Mouse (Mus musculus) 3134 (cell line): ENCODE measurements around the gene Stom.
A peak's percentile ranks its signal among the peaks of the same experiment; 100 is the strongest.

Experiments used
- DNase-seq: peaks from one replicate; pipeline ENCODE4 v3.0.0-alpha.2; 2011; ENCODE audit warnings: low spot score; ENCODE audit not compliant: insufficient read length; ENCODE audit errors: extremely low read depth

The Stom gene

GRCm38 (mm10) chr2:35278371-35279210, 58.2 kb downstream of the Stom start:
- DNase-seq, result no peak

DNA sequence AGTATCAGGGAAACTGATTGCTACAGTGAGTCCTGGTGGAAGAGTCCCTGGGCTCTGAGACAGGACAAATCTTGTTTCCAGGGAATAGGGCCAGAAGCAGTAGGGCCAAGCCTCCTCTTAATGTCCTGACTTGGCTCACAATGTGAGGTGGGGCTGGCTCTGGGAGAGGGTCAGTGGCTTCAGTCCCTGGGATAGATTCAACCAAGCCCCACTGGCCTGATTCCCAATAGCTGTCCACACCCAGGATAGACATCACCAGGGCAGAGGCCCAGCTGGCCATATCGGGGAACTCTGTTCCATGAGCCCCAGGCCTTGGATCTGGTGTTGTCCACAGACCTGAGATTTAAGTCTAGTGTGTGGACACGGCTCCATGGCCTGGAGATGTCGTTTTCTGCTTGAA, 59.1 kb downstream of the Stom start:
- DNase-seq, result no peak

DNA sequence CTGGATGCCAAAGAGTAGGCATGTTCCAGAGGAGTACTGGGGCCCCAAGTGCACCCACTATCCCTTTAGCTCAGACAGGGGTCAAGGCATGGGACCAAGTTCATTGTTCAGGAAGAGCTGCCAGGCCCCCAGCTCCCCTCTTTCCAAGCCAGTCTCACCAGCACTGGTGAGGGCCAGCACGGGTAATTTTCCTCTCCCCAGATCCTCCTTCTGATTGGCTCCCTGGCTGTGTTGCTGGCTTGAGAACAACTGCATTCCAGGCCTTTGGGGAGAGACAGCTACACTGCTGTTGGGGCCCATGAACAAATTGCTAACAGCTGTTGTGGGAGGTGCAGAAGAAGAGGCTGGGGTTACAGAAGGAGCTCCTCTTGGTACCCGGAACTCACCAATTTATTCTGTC, 63.2 kb downstream of the Stom start:
- no peak for DNase-seq

GRCm38 (mm10) chr2:35272881-35273280, 63.9 kb downstream of the Stom start:
- DNase-seq, result no peak

- peak; percentile 81 for DNase-seq
These were observed 65.0 kb downstream of the Stom start for GRCm38 (mm10) chr2:35271817-35272216.

DNA sequence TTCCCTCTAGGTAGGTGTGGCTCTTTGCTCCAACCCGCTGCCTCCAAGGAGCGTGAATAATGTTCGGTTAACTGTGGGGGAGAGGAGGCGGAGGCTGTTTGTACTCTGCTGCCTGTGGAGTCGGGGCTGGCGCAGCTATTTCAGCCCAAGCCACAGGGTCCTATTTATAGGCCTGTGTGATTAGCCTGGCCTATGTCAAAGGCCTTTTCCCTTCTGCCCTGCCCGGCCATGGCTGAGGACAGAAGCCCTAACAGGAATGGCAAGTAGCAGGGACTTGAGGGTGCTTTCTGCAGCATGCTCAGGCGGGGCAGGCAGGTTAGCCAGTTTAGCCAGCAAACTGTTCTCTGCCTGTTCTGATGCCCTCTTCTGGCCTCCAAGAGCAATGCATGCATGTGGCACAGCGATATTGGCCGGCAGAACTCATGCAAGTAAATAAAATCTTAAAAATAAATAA, 66.2 kb downstream of the Stom start:
- DNase-seq, result peak; percentile 69

DNA sequence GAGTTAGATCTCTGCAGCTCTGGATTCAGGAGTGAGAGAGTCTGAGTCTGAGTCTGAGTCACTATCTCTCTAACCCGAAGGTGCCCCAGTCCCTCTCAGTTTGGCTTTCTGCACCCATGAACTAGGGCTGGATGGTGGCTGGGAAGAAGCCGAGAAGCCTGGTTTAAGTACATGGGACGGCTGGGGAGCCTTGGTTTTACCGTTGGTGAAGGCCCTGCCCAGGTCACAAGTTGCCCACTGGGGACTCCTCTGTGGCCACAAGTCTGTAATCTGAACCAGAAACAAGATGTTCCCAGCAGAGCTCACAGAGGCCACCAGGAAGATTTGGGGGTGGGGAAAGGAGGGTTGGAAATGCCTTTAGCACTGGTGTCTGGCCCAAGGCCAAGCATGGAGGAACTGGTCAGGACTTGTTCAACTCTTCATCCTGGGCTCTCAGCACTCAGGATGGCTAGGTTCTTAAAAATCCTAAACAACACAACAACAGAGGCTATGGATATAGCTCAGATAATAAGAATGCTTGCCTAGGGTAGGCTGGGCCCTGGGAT, 67.0 kb downstream of the Stom start:
- peak; percentile 68 for DNase-seq

- DNase-seq, result peak; percentile 73
These were observed 67.6 kb downstream of the Stom start for GRCm38 (mm10) chr2:35269136-35269535.

DNA sequence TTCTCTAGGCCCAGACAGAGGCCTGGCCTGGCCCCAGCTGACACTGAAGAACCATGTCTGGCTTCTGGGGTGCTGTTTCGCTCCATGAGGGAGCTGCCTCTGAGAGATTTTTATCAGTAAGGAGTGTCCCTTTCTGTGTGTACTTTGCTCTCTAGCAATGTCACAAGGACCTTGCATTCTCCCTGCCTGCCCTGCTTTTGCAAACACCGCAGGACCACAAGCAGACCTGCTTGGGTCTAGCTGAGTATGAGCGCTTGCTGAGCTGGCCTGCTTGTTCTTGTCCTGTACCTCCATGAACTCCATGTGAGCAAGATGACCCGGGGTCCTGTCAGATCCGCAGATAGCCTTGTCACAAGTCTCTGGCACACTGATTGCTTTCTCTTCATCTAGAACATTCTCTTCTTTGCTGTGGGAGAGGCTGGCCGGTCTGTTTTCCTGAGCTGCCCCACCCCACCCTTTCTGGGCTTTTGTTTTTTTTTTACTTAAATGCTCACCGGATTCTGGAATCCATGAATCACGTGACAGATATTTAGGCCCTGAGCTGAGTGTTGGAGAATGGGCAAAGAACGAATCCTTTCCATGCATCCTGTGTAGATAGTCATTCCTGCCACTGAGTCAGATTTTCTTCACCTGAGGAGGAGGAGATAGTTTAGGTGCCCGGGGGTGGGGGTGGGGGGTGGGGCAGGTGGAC, 68.8 kb downstream of the Stom start:
- DNase-seq, result no peak

GRCm38 (mm10) chr2:35267156-35267875, 69.5 kb downstream of the Stom start:
- no peak for DNase-seq

GRCm38 (mm10) chr2:35266251-35266905, 70.4 kb downstream of the Stom start:
- DNase-seq, result no peak

DNA sequence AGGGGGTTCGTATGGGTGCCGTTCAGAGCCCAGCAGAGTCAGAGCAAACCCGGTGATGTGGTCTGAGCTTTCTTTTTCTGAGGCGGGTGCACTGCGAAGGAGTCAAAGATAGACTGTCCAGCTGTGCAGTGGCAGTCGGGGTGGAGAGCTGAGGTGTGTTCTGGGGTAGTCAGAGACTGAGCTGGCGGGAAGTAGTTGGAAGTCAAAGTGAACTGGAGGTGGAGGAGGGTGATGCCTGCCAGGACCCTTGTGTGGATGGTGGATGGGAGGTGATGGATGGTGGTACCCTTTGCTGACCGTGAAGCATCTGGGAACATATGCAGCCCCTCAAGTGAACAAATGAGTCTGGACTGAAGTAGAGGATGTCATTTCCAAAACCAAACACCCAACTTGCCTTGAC, 71.0 kb downstream of the Stom start:
- DNase-seq, result no peak

GRCm38 (mm10) chr2:35265296-35265695, 71.5 kb downstream of the Stom start:
- DNase-seq, result no peak

GRCm38 (mm10) chr2:35264095-35264494, 72.7 kb downstream of the Stom start:
- no peak for DNase-seq
